Mouse (Mus musculus) adrenal gland, adult 2 months (tissue): ENCODE results near the gene Fstl4. TPM values are rescaled to one million over a fixed set of nuclear protein-coding genes. Genes with fewer than 3 reads are reported as not detected.

Experiments used
- DNase-seq: peaks from one replicate; pipeline ENCODE4 v3.0.0; 2021
- long read RNA-seq: library from polyadenylated mRNA; stranded (forward); transcript quantifications from one replicate; pipeline ENCODE4 v2.0.0, GENCODE M21; 2021
- polyA plus RNA-seq: library from polyadenylated mRNA; depleted of rRNA; stranded (reverse); fragments of >200 nt; gene quantifications from 2 replicates; pipeline ENCODE4 v1.2.3, GENCODE M21; 2012; rRNA removed
- total RNA-seq, 2 experiments: library from RNA; stranded (reverse); gene quantifications; 2 replicates each; pipeline ENCODE4 v1.2.3; 2021

The Fstl4 gene
- total RNA-seq (1 to 10 TPM in 1 of 2 experiments, under 1 TPM in 1; 0.79 to 1.1 TPM), polyA plus RNA-seq (0.57 and 0.61 TPM in 2 replicates)
- long read RNA-seq, result 0 reads

GRCm38 (mm10) chr11:52764461-52764893 is at the start of gene Fstl4:
Gene Fstl4 (plus strand): TSS chr11:52764634.
- DNase-seq, result peak; percentile 69

DNA sequence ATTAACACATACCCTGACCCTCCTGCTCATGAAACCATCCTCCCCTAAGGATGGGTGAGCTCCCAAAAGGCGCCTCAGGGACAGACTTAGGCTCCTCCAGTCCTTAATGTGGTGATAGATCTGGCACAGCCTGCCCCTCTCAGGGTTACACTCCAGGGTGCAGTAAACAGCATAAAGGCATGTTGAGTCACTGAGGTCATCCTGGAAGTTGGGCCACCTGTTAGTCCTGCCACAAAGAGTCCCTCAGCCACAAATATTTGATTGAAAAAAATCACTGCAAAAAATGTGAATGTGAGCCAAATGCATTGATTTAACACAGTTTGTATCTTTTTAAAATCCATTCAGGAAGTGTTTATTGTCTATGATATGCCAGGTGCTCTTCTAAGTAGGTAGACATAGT is 45.9 kb upstream of the Fstl4 start:
- DNase-seq, result no peak

- DNase-seq, result no peak
Measured at GRCm38 (mm10) chr11:52721087-52721486, 43.3 kb upstream of the Fstl4 start.

- no peak for DNase-seq
Measured at GRCm38 (mm10) chr11:52722706-52723105, 41.7 kb upstream of the Fstl4 start.

GRCm38 (mm10) chr11:52726001-52726400 is 38.4 kb upstream of the Fstl4 start:
- no peak for DNase-seq

DNA sequence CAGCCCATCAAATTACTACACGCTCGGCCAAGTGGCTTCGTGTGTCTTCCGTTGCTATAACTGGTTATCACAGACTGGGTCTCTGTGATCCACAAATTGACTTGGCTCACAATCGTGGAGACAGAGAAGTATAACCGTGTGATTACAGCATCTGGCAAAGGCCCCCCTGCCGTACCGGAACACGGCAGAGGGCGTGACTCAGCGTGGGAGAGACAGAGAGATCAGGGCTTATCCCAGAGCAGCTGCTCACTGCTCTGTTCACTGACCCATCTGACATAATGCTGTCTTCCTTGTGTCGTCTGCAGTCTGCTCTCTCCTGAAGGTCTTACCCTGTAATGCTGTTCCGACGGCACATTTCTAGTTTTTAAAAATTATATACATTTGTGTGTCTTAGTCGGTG is 36.0 kb upstream of the Fstl4 start:
- DNase-seq, result no peak

- no peak for DNase-seq
Measured at GRCm38 (mm10) chr11:52729890-52730289, 34.5 kb upstream of the Fstl4 start.

GRCm38 (mm10) chr11:52731979-52732378 is 32.5 kb upstream of the Fstl4 start:
- DNase-seq, result no peak

- DNase-seq, result peak; percentile 14
Measured at GRCm38 (mm10) chr11:52734493-52735195, 29.8 kb upstream of the Fstl4 start.

- DNase-seq, result no peak
Measured at GRCm38 (mm10) chr11:52739187-52739586, 25.2 kb upstream of the Fstl4 start.

DNA sequence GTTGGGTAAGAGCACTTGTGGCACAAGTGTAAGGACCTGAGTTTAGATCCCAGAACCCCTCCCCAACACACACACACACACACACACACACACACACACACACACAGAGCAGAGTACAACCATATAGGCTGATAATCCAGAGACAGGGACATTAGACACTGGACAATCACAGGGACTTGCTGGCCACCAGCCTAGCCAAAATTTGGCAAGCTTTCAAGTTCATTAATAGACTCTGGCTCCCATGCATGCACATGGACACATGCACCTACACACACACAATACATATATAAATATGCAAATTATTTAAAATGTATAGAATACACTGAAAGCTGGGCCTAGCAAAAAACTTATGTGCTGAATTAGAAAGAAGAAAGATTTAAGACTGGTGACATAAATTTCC is 24.0 kb upstream of the Fstl4 start:
- DNase-seq, result no peak

DNA sequence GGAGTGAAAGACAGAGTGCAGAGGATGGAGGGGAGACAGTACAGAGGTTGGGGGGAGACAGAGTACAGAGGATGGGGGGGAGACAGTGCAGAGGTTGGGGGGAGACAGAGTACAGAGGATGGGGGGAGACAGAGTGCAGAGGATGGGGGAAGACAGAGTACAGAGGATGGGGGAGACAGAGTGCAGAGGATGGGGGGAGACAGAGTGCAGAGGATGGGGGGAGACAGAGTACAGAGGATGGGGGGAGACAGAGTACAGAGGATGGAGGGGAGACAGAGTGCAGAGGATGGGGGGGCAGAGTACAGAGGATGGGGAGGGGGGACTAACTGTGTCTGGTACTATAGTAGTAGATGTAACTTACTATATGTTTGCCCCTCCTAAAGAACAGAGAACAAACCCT is 20.5 kb upstream of the Fstl4 start:
- no peak for DNase-seq

GRCm38 (mm10) chr11:52744593-52745450 is 19.6 kb upstream of the Fstl4 start:
- no peak for DNase-seq

DNA sequence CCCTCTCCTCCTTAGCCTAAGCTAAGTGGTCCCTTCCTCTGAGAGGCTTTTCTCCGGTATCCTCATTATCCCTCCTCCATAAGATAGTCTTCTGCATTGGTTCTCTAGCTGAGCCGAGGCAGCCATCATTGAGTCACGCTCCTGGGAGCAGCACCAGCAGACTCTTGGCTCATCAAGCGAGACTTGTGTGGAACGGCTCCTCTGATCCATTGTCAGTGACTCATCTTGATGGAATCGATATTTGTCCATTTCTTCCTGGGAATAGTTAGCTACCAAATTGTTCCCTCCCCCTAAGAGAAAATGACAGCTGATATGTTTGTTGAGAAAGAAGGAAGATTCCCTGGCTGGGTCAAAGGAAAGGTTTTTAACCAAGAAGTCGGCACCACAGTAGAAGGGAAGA is 17.2 kb upstream of the Fstl4 start:
- no peak for DNase-seq

DNA sequence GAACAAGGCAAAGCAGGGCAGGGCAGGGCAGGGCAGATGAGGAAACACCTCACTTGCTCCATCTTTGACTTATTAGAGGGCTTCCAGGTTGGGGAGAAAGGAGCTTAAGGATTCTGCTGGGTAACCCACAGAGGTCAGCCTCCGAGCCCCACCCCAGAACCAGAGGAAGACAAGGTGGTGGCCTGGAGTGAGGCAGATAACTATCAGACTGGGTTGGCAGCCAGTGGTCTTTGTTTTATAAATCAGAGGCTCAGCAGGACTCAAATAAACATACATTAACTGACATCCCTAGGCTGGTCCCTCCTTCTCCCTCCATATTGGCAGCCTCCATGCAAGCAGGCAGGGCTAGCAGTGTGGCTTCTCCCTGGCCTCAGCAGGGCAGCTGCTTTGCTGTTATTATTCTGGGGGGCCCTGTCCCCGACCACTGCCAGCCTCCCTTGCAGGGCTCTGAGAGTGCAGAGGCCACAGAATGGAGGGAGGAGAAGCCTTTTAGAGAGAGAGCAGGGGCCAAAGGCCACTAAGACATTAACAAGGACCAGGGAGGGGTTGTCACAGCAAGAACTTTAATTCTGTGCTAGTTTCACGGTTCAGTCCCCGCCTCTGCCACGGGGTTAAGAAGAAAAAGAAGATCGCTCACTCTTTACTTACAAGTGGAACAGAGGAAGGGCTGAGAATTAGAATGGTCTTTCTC is 16.5 kb upstream of the Fstl4 start:
- DNase-seq, result no peak

DNA sequence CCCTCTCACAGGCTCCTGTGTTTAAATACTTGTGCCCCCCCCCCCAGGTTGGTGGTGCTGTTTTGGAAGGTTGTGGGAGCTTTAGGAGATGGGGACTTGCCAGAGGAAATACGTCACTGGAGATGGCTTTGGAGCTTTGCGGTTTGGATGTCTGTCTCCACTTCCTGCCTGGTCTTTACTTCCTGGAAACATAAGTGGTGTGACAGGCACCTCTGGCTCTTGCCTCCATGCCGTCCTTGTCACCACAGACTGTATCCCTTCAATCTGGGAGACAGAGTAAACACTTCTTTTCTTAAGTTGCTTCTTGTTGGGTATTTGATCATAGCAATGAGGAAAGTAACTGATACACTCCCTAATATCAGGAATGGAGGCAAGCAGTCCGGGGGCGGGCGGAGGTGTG is 14.4 kb upstream of the Fstl4 start:
- DNase-seq, result no peak

GRCm38 (mm10) chr11:52752524-52752923 is 11.9 kb upstream of the Fstl4 start:
- no peak for DNase-seq

- DNase-seq, result no peak
Measured at GRCm38 (mm10) chr11:52753261-52753660, 11.2 kb upstream of the Fstl4 start.

GRCm38 (mm10) chr11:52761800-52762199 is 2.6 kb upstream of the Fstl4 start:
- no peak for DNase-seq

DNA sequence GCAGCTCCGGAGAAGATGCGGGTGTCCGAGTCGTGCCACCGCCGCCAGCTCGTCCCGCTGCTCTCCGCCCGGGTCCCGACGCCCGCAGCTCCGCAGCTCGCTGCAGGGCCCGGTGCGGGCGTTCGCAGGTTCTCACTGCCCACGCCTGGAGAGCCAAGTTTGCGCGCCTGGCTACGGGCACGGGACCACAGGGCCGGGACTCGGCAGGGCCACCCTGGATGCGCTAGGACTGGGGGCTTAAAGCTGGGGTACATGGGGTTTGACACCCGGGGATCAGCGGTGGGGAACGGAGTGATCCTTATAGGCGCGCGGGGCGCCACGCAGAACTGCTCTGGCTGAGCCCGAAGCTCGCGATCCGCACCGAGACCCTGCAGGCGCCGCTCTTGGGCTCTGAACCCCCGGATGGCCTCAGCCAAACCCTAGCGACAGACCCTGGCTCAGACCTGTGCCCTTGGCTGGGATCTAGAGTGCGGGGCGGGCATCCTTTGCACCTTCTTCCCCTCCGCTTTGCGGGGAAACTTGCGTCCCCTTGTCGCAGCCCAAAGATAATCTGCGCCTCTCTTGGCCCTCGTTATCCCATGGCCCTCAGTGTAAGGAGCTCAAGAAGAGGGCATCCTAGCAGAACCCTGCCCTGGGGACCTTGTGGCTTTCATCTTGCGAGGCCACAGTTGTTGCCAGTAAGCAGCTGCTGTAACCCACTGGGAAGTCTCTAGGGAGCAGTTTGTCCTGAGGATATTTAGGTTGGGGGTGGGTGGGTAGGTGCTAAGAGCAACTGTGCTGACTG is 652 bp downstream of the Fstl4 start:
- DNase-seq, result no peak

- DNase-seq, result peak; percentile 51
Measured at GRCm38 (mm10) chr11:52765678-52766254, 1.3 kb downstream of the Fstl4 start.
